Mouse (Mus musculus): ENCODE results near the gene Ubxn7. TPM values are rescaled to one million over a fixed set of nuclear protein-coding genes. Genes with fewer than 3 reads are reported as not detected.
"Not testable (repeated sequence)": the region's sequence is repeated elsewhere in the genome, so short reads cannot be mapped to it uniquely, and the experiment has no call there.

Gene Ubxn7
- 20.6 and 22.3 TPM in 2 replicates for polyA plus RNA-seq (2015; fragmentation: Nextera tagmentation; extraction: Ambion mirVana)

DNA sequence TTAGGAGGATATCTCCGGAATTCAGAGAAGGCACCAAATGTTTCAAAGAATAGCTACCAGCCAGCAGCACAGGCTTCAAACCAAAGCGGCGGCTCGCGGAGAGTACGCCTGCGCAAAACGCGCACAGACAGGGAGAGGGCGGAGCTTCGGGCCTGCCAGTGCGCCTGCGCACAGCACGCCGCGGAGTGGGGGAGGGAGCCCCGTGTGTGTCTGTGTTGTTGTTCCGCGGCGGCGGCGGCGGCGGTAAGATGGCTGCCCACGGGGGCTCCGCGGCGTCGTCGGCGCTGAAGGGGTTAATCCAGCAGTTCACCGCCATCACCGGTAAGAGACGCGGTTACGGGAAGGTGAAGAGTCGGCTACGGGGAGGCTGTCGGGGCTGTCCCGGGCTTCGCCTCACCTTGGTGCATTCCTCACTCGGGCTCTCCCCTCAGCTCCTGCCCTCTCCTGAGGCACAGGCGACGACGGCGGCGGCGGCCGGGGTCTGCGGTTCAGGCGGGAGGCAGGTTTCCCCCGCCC lies at the start of gene Ubxn7:
Gene Ubxn7, plus strand, starts transcription at position 218 of the 516 bp plus-strand sequence.
- WGBS, result 1% methylated on average over 52 of the region's 52 CpGs
- ATAC-seq (ENCODE audit: insufficient read depth, low FRiP score, low read depth), result peak; percentile 98
- Histone ChIP-seq H3K4me2 (peak within 1 kb of the TSS; percentile 55), H3K4me3 (replicated peaks) (peak within 1 kb of the TSS; percentile 100), H3K27me3 (replicated peaks) (no peaks in the 10 kb centered on the region), H3K36me3 (no peaks in the 10 kb centered on the region), H3K4me1 (no peaks in the 10 kb centered on the region; the same call in 1 of the 2 replicates), H3K27ac (peak within 1 kb of the TSS; percentile 97), H3K9me3 (no peaks in the 10 kb centered on the region), H3K9ac (peak within 1 kb of the TSS; percentile 98)

DNA sequence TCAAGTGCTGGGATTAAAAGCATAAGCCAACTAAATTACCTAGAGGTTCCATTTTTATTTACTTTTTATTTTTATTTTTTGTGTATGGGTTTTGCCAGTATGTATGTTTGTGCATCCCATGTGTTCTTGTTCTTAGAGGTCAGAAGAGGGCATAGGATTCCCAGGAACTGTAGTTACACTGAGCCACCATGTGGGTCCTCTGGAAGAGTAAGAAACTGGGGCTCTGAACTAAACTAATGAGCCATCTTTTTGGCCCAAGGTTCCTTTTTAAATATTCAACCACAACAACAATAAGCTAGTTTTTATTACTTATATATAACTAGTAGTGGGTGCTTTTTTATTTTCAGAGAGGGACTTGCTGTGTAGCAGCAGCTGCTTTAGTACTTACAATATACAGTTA lies 49.4 kb upstream of the Ubxn7 start:
- H3K4me3 ChIP-seq (replicated peaks), result no peak overlapping the region
- no peak overlapping the region for H3K4me2 ChIP-seq
- H3K4me1 ChIP-seq, result peaks cover 5% of the 10 kb centered on the region; the same call in 1 of the 2 replicates
- no peak overlapping the region for H3K27ac ChIP-seq
- ATAC-seq (ENCODE audit: insufficient read depth, low FRiP score, low read depth), result no peak
- H3K9ac ChIP-seq, result no peak overlapping the region
- H3K9me3 ChIP-seq, result no peaks in the 10 kb centered on the region
- H3K27me3 ChIP-seq (replicated peaks), result no peaks in the 10 kb centered on the region
- peaks cover 21% of the 10 kb centered on the region for H3K36me3 ChIP-seq

DNA sequence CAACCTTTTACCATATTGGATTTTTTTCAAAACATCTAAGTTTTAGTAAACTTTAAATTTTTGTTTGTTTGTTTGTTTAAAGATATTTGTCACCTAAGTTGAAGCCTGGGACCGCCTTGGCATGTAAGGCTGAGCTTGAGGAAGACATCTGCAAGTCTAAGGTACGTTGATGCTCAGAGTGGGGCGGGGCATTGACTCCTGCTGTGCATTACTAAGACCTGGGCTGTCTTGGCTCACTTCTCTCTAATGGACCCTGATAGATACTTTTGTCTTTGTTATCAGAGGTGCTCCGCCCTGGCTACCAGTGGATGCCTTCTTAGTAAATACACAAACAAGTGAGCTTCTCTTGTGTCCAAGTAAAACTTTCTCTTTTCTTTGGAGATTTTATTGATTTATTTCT lies 40.2 kb upstream of the Ubxn7 start:
- no peak overlapping the region for H3K4me2 ChIP-seq
- 95% methylated on average over 4 of the region's 4 CpGs for WGBS
- peaks cover 26% of the 10 kb centered on the region for H3K36me3 ChIP-seq
- no peak overlapping the region for H3K9ac ChIP-seq
- H3K4me3 ChIP-seq (replicated peaks), result no peak overlapping the region
- H3K27me3 ChIP-seq (replicated peaks), result no peaks in the 10 kb centered on the region
- ATAC-seq (ENCODE audit: insufficient read depth, low FRiP score, low read depth), result no peak
- H3K9me3 ChIP-seq, result no peaks in the 10 kb centered on the region
- H3K4me1 ChIP-seq, result no peaks in the 10 kb centered on the region
- no peak overlapping the region for H3K27ac ChIP-seq

DNA sequence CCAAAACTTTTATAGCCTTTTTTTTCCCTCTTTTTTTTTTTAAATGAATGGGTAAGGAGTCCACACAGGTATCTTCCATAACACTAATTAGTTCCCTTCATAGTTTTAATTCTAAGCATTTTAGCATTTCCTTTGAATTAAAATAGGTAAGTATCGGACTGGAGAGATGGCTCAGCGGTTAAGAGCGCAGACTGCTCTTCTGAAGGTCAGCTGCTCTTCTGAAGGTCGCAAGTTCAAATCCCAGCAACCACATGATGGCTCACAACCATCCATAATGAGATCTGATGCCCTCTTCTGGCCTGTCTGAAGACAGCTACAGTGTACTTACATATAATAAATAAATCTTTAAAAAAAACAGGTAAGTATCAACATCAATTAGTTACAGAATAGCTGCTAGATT lies 32.4 kb upstream of the Ubxn7 start:
- not testable (repeated sequence) for H3K4me1 ChIP-seq; H3K27ac ChIP-seq; H3K9me3 ChIP-seq; H3K9ac ChIP-seq; H3K4me3 ChIP-seq (replicated peaks); H3K27me3 ChIP-seq (replicated peaks); H3K4me2 ChIP-seq; ATAC-seq (ENCODE audit: insufficient read depth, low FRiP score, low read depth)
- peaks cover 34% of the 10 kb centered on the region for H3K36me3 ChIP-seq
- WGBS, result 91% methylated on average over 4 of the region's 4 CpGs

DNA sequence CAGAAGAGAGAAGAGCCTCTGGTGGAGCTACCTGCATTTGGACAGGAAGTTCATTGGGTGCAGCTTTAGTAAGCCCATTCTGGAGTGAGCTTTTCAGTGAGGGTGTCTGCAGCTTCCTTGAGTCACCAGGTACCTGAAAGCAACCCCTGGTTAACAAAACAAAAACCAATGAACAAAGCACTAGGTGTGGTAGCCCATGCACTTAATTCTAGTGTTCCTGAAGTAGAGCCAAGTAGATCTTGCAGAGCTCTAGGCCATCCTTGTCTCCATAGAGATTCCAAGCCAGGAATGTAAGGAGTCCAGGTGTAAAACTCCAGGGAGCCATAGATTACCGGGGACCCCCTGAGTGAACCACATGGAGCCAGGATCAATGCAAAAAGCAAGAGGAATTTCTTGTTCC lies 29.0 kb upstream of the Ubxn7 start:
- no peak overlapping the region for H3K4me3 ChIP-seq (replicated peaks)
- ATAC-seq (ENCODE audit: insufficient read depth, low FRiP score, low read depth), result no peak
- no peak overlapping the region for H3K4me2 ChIP-seq
- no peaks in the 10 kb centered on the region for H3K4me1 ChIP-seq
- H3K9me3 ChIP-seq, result no peaks in the 10 kb centered on the region
- no peaks in the 10 kb centered on the region for H3K27me3 ChIP-seq (replicated peaks)
- H3K27ac ChIP-seq, result no peak overlapping the region
- H3K9ac ChIP-seq, result no peak overlapping the region
- WGBS, result 64% methylated on average over 1 of the region's 1 CpGs
- H3K36me3 ChIP-seq, result peaks cover 20% of the 10 kb centered on the region

DNA sequence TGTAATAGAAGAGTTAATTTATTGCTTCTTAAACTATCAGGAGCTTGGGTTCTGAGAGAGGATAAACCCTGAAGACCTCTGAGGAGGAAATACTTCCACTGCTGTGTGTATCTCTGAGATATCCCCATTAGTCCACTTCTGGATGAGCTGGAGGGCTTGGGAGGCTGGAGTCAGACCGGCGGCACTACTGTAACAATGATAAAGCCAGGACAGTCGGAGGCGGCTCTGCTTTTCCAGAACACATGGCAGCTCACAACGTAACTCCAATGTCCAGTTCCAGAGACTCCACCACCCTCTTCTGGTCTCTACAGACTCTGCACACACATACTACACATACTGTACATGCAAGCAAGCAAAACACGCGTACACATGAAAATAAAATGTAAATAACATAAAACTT lies 28.2 kb upstream of the Ubxn7 start:
- Histone ChIP-seq H3K4me1 (no peaks in the 10 kb centered on the region), H3K9me3 (no peaks in the 10 kb centered on the region), H3K36me3 (peaks cover 12% of the 10 kb centered on the region), H3K9ac (no peak overlapping the region), H3K4me2 (no peak overlapping the region), H3K27ac (no peak overlapping the region), H3K4me3 (replicated peaks) (no peak overlapping the region), H3K27me3 (replicated peaks) (no peaks in the 10 kb centered on the region)
- 91% methylated on average over 7 of the region's 7 CpGs for WGBS
- no peak for ATAC-seq (ENCODE audit: insufficient read depth, low FRiP score, low read depth)

DNA sequence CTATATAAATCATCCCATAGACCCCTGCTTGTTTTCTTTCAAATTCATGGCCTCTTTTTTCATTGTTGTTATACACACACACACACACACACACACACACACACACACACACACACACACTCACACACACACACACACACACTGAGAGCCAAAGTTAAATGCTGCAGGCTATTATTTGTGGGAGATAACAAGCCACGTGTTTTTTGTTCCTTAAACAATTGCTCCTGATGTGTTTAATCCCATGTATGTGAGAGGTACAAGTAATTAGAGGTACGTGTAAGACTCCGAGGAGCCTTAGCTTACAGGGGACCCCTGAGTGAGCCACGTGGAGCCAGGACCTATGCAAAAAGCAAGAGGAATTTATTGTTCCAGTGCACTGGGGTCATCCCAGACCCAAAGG lies 20.1 kb upstream of the Ubxn7 start:
- Histone ChIP-seq H3K27ac (no peak overlapping the region), H3K27me3 (replicated peaks) (no peaks in the 10 kb centered on the region), H3K9ac (no peak overlapping the region), H3K9me3 (no peaks in the 10 kb centered on the region), H3K4me2 (no peak overlapping the region), H3K36me3 (no peaks in the 10 kb centered on the region), H3K4me3 (replicated peaks) (no peak overlapping the region), H3K4me1 (no peaks in the 10 kb centered on the region)
- no peak for ATAC-seq (ENCODE audit: insufficient read depth, low FRiP score, low read depth)
- 80% methylated on average over 4 of the region's 4 CpGs for WGBS

DNA sequence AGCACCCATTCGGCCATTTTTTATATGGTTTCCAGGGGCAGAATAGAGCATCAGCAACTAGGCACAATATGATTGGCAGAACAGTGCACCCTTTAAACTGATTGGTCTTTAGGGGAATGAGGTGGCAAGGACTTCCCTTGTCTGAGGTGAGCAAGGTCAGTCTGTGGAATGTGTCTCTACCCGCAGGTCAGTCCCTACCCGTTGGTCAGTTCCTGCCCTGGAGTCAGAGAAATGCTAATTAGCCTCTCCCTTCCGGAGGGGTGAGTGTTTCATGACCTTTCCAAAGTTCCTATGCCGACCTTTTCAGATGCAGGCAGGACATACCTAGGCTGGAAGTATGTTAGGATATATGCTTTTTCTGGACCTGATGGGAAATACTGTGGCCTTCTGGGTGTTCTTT lies 19.7 kb upstream of the Ubxn7 start:
- WGBS, result 37% methylated on average over 5 of the region's 5 CpGs
- H3K4me3 ChIP-seq (replicated peaks), result no peak overlapping the region

DNA sequence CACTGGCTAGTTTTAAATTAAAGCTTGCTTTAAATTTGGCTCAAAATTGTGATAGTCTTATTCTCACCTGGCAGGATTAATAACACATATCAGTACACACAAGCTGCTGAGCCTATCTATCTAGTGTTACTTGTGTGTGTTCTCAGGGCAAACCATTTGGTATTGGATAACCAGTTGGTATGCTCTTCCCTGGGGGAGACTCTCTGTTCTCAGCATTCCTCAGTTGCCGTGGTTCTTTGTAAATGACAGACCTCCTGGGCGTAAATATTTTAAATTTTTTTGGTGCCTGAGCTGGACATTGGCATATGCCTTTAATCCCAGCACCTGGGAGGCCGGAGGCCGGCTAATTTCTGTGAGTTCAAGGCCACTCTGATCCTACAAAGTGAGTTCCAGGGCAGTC lies 19.2 kb upstream of the Ubxn7 start:
- H3K9ac ChIP-seq, result no peak overlapping the region
- H3K36me3 ChIP-seq, result no peaks in the 10 kb centered on the region
- no peaks in the 10 kb centered on the region for H3K27me3 ChIP-seq (replicated peaks)
- WGBS, result 57% methylated on average over 4 of the region's 4 CpGs
- no peak for ATAC-seq (ENCODE audit: insufficient read depth, low FRiP score, low read depth)
- H3K27ac ChIP-seq, result no peak overlapping the region
- no peak overlapping the region for H3K4me2 ChIP-seq
- H3K4me1 ChIP-seq, result no peaks in the 10 kb centered on the region
- H3K4me3 ChIP-seq (replicated peaks), result no peak overlapping the region
- no peaks in the 10 kb centered on the region for H3K9me3 ChIP-seq

More for the DNA sequence above, 19.7 kb upstream of the Ubxn7 start:
- Histone ChIP-seq H3K4me2 (no peak overlapping the region), H3K9me3 (no peaks in the 10 kb centered on the region), H3K4me1 (no peaks in the 10 kb centered on the region), H3K36me3 (no peaks in the 10 kb centered on the region), H3K9ac (no peak overlapping the region), H3K27me3 (replicated peaks) (no peaks in the 10 kb centered on the region), H3K27ac (no peak overlapping the region)
- no peak for ATAC-seq (ENCODE audit: insufficient read depth, low FRiP score, low read depth)

DNA sequence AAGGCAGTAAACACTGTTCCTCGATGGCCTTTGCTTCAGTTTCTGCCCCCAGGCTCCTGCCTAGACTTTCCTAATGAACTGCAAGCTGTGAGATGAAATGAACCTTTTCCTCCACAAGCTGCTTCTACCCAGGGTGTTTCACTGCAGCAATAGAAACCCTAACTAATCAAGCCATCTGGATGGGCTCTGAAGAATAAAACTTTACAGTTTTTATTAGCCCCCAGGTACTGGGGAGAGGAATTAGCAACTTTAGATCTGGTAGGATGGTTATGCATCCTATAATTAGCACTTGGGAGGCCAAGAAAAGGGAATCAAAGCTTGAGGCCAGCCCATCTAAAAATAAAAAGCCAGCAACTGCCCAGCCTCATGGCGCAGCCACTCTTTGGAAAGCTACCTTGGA lies 15.5 kb upstream of the Ubxn7 start:
- ATAC-seq (ENCODE audit: insufficient read depth, low FRiP score, low read depth), result no peak
- WGBS, result 76% methylated on average over 2 of the region's 2 CpGs

DNA sequence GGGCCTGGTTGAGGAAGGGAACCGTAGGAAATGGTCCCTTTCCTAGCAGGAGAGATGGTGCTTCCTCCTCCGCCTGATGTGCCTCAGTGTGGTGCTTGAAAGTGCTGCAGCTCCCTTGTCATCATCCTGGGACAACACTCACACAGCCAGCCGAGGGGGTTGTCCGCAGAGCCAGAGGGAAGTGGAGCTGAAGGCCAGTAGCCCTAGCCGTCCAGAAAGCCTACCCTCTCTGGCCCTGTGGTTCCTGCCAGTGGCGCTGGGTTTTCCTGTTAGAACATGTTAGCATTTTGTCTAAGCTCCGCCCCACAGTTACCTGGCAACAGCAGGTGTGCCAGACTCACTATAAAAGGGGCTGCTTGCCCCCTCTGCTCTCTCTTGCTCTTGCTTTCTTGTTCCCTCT lies 8.1 kb upstream of the Ubxn7 start:
- H3K27ac ChIP-seq, result no peak overlapping the region
- WGBS, result 30% methylated on average over 7 of the region's 7 CpGs
- H3K9me3 ChIP-seq, result no peaks in the 10 kb centered on the region
- no peak overlapping the region for H3K4me3 ChIP-seq (replicated peaks)
- H3K4me1 ChIP-seq, result no peaks in the 10 kb centered on the region
- no peak for ATAC-seq (ENCODE audit: insufficient read depth, low FRiP score, low read depth)
- 0 out of 2 replicates have a peak overlapping the region, but pooled peaks have one; percentile 25 for H3K4me2 ChIP-seq
- no peaks in the 10 kb centered on the region for H3K27me3 ChIP-seq (replicated peaks)
- H3K36me3 ChIP-seq, result no peaks in the 10 kb centered on the region
- no peak overlapping the region for H3K9ac ChIP-seq

More for the DNA sequence above, 15.5 kb upstream of the Ubxn7 start:
- Histone ChIP-seq H3K9ac (no peak overlapping the region), H3K4me2 (no peak overlapping the region), H3K27me3 (replicated peaks) (no peaks in the 10 kb centered on the region), H3K4me1 (no peaks in the 10 kb centered on the region), H3K27ac (no peak overlapping the region), H3K4me3 (replicated peaks) (no peak overlapping the region), H3K9me3 (no peaks in the 10 kb centered on the region), H3K36me3 (no peaks in the 10 kb centered on the region)

DNA sequence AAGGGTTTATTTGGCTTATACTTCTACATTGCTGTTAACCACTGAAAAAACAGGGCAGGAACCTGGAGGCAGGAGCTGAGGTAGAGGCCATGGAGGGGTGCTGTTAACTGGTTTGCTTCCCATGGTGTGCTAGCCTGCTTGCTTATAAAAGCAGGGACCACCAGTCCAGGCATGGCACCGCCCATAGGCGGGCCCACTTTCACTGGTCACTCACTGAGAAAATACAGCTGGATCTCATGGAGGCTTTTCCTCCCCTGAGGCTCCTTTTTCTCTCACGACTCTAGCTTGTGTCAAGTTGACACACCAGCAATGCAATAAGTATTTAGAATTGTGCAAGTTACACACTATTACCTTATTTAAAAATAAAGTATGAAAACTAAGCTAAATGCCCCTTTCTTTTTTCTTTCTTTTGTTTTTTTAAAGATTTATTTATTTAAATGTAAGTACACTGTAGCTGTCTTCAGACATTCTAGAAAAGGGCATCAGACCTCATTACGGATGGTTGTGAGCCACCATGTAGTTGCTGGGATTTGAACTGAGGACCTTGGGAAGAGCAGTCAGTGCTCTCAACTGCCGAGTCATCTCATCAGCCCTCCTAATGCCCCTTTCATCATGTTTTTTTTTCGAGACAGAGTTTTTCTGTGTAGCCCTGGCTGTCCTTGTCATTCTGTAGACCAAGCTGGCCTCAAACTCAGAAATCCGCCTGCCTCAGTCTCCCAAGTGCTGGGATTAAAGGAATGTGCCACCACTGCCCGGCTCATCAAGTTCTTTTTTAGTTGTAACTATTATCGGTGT lies 984 bp upstream of the Ubxn7 start:
- H3K9ac ChIP-seq, result no peak overlapping the region
- no peaks in the 10 kb centered on the region for H3K27me3 ChIP-seq (replicated peaks)
- H3K4me2 ChIP-seq, result peak overlapping the region; percentile 41
- no peaks in the 10 kb centered on the region; the same call in 1 of the 2 replicates for H3K4me1 ChIP-seq
- H3K4me3 ChIP-seq (replicated peaks), result 0 out of 2 replicates have a peak overlapping the region, but pooled peaks have one; percentile 13
- no peaks in the 10 kb centered on the region for H3K9me3 ChIP-seq
- 37% methylated on average over 9 of the region's 9 CpGs for WGBS
- H3K36me3 ChIP-seq, result no peaks in the 10 kb centered on the region
- ATAC-seq (ENCODE audit: insufficient read depth, low FRiP score, low read depth), result no peak
- H3K27ac ChIP-seq, result peak overlapping the region; percentile 3; the same call in 1 of the 2 replicates

Measured in stomach, embryonic 15.5 days (tissue).